Mouse (Mus musculus) ES-E14 (cell line): ENCODE measurements around the gene Ccdc57. TPM values are rescaled to one million over a fixed set of nuclear protein-coding genes. Genes with fewer than 3 reads are reported as not detected.
"Not testable (repeated sequence)": the region's sequence is repeated elsewhere in the genome, so short reads cannot be mapped to it uniquely, and the experiment has no call there.

Experiments
- DNase-seq: peaks from one replicate; pipeline ENCODE4 v3.0.0-alpha.2; 2013; ENCODE audit warnings: low read depth, low spot score
- H3K27ac ChIP-seq: 2 replicates; pipeline ENCODE4 v1.5.1; 2012; ENCODE audit warnings: low read depth, mild to moderate bottlenecking, low read length, moderate library complexity, mixed read lengths; ENCODE audit not compliant: poor library complexity, insufficient read depth, severe bottlenecking
- H3K36me3 ChIP-seq: 2 replicates; pipeline ENCODE4 v1.6.1; 2012; ENCODE audit warnings: mild to moderate bottlenecking, low read length, moderate library complexity, mixed read lengths; ENCODE audit not compliant: control insufficient read depth, poor library complexity, insufficient read depth, severe bottlenecking
- H3K4me1 ChIP-seq, 2 experiments: fragments of 150-350 bp in 1 of 2; sonication (generic) in 1 of 2; 2 replicates each; pipeline ENCODE4 v1.6.1; 2012; ENCODE audit warnings: low read length in 2 of 2, mild to moderate bottlenecking in 1 of 2, mixed read lengths in 1 of 2; ENCODE audit not compliant: control insufficient read depth in 2 of 2, insufficient read depth in 2 of 2, poor library complexity in 1 of 2
- H3K4me3 ChIP-seq, 2 experiments: fragments of 150-350 bp in 1 of 2; sonication (generic) in 1 of 2; 2 replicates each; pipeline ENCODE4 v1.5.1; 2012; ENCODE audit warnings: low read length in 2 of 2, low read depth in 1 of 2, mild to moderate bottlenecking in 1 of 2, mixed read lengths in 1 of 2; ENCODE audit not compliant: insufficient read depth in 1 of 2, poor library complexity in 1 of 2, severe bottlenecking in 1 of 2
- H3K9ac ChIP-seq: 2 replicates; pipeline ENCODE4 v1.6.1; 2012; ENCODE audit warnings: low read depth, mild to moderate bottlenecking, low read length, mixed read lengths; ENCODE audit not compliant: poor library complexity, insufficient read depth, severe bottlenecking
- H3K9me3 ChIP-seq: fragments of 150-350 bp; sonication (generic); 2 replicates; pipeline ENCODE4 v1.6.1; 2012; ENCODE audit warnings: low read depth, mild to moderate bottlenecking, low read length; ENCODE audit not compliant: control insufficient read depth, insufficient read depth
- CHD2 ChIP-seq: IDR thresholded peaks from 2 replicates; pipeline ENCODE4 v1.6.1; 2014; ENCODE audit warnings: mild to moderate bottlenecking, low read depth, low read length, inconsistent platforms
- HCFC1 ChIP-seq: IDR thresholded peaks from 2 replicates; pipeline ENCODE4 v1.6.1; 2012; ENCODE audit warnings: low read length, inconsistent platforms, borderline replicate concordance; ENCODE audit not compliant: insufficient read depth
- MAFK ChIP-seq: IDR thresholded peaks from 2 replicates; pipeline ENCODE4 v1.6.1; 2014; ENCODE audit warnings: mild to moderate bottlenecking, low read depth, low read length, inconsistent platforms; ENCODE audit not compliant: insufficient read depth
- ZC3H11A ChIP-seq: IDR thresholded peaks from 2 replicates; pipeline ENCODE4 v1.6.1; 2012; ENCODE audit warnings: low read depth, mild to moderate bottlenecking, inconsistent platforms, low read length, borderline replicate concordance
- ZNF384 ChIP-seq: IDR thresholded peaks from 2 replicates; pipeline ENCODE4 v1.6.1; 2012; ENCODE audit warnings: low read depth, low read length, inconsistent platforms
- in situ Hi-C, 2 experiments: fragments of 600-800 bp; cut with MboI; formaldehyde crosslinking; loops; one replicate each; pipeline ENCODE4 v1.15.1; 2025; ENCODE audit warnings: low sequenced_read_pairs in 2 of 2, inconsistent platforms in 1 of 2; ENCODE audit not compliant: unreplicated experiment in 2 of 2
- total RNA-seq: library from RNA; depleted of rRNA; stranded (reverse); fragments of 300-350 nt; gene quantifications from 2 replicates; pipeline ENCODE4 v1.2.3, GENCODE M21; 2012

Gene Ccdc57
- total RNA-seq, 1 experiment, result 1.8 TPM

- peak overlapping the region; percentile 76 for H3K9ac ChIP-seq
- peaks cover 41% of the 10 kb centered on the region for H3K36me3 ChIP-seq
- peaks cover 5 to 13% of the 10 kb centered on the region in 2 experiments; a peak in 3 of 4 replicates for H3K4me1 ChIP-seq
- in situ Hi-C loops, result no loop called here
- H3K9me3 ChIP-seq, result no peaks in the 10 kb centered on the region
- H3K27ac ChIP-seq, result no peak overlapping the region
- TF ChIP-seq ZNF384 (no peak), CHD2 (no peak), MAFK (no peak), ZC3H11A (no peak), HCFC1 (no peak)
- no peak for DNase-seq
- H3K4me3 ChIP-seq, result peak overlapping the region; percentile 80 to 98
These were observed 147.5 kb downstream of the Ccdc57 start for GRCm38 (mm10) chr11:120785145-120785544.

- no peaks in the 10 kb centered on the region for H3K9me3 ChIP-seq
- in situ Hi-C loops, result no loop called here
- H3K4me1 ChIP-seq, result peaks cover 13 to 18% of the 10 kb centered on the region in 2 experiments
- TF ChIP-seq HCFC1 (peak; percentile 54; the same call in 1 of the 2 replicates), CHD2 (no peak), ZNF384 (no peak), ZC3H11A (no peak)
- peaks cover 33% of the 10 kb centered on the region for H3K36me3 ChIP-seq
- H3K9ac ChIP-seq, result peak within 1 kb of the TSS; percentile 82
- peak; percentile 55 for DNase-seq
- peak within 1 kb of the TSS; percentile 8; the same call in 1 of the 2 replicates for H3K27ac ChIP-seq
- peak within 1 kb of the TSS; percentile 80 to 98 for H3K4me3 ChIP-seq
These were observed 148.4 kb downstream of the Ccdc57 start, which contains the start of the genes Rfng and Gps1 for GRCm38 (mm10) chr11:120784064-120784791. Rfng (minus strand) TSS chr11:120784207. Gps1 (plus strand) TSS chr11:120784272.

- H3K9ac ChIP-seq, result peak overlapping the region; percentile 82
- DNase-seq, result no peak
- no peak overlapping the region for H3K27ac ChIP-seq
- peaks cover 16 to 21% of the 10 kb centered on the region in 2 experiments for H3K4me1 ChIP-seq
- no peaks in the 10 kb centered on the region for H3K9me3 ChIP-seq
- TF ChIP-seq HCFC1, result no peak
- no peak for TF ChIP-seq MAFK
- no peak for TF ChIP-seq ZC3H11A
- no peak for TF ChIP-seq CHD2
- no peak for TF ChIP-seq ZNF384
- in situ Hi-C loops, result no loop called here
- peak overlapping the region; percentile 80 to 98 for H3K4me3 ChIP-seq
- peaks cover 29% of the 10 kb centered on the region for H3K36me3 ChIP-seq
These were observed 149.1 kb downstream of the Ccdc57 start for GRCm38 (mm10) chr11:120783426-120784063.

- H3K36me3 ChIP-seq, DNase-seq, H3K27ac ChIP-seq, H3K4me3 ChIP-seq, in situ Hi-C loops, H3K9me3 ChIP-seq, H3K9ac ChIP-seq: not testable (repeated sequence)
- peaks cover 16 to 34% of the 10 kb centered on the region in 2 experiments for H3K4me1 ChIP-seq
These were observed 151.3 kb downstream of the Ccdc57 start for GRCm38 (mm10) chr11:120781361-120781760.
